ENCODE assay signal across 8 mouse cellular contexts in the genomic region with DNA sequence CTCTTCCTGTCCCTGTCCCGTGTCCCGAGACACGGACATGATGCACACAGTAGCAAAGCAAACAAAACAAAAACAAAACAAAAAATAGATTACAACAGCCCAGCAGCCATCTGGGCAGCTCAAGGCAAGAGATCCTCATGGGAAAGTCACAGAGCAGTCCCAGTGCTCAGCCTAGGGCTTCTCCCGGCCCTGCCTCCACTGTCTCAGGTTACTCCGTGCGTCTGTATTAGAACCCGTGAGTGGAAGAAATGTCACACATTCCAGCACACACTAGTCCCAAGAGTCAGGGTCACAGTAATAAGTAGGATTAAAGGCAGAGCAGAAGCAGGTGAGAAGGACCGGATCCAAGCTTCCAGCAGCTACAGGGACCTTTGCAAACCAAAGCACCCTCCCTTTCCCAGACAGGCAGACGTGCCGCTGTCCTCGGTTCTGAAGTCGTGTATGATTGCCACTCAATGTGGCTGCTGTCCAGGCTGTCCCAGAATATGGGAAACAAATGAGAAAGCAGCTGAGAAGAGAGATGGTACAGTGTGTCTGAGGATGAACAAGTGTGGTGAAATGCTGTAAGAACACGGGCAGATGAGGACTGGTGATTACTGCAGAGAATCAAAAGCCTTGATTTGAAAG.
DNase-seq lines count a peak whose midpoint lies in the region; ATAC-seq lines count a peak whose summit lies in the region.

No protein-coding gene starts in this region.

- no peaks in the 10 kb centered on the region for H3K27me3 ChIP-seq in liver, embryonic 12.5 days (replicated peaks)
- no peaks in the 10 kb centered on the region for H3K27me3 ChIP-seq in embryonic facial prominence, embryonic 14.5 days (replicated peaks; ENCODE audit: control insufficient read depth, insufficient read depth, low read length)
- no peaks in the 10 kb centered on the region for H3K27me3 ChIP-seq in lung, embryonic 16.5 days (ENCODE audit: control insufficient read depth, insufficient read depth, low read depth, low read length)

- H3K9ac ChIP-seq in liver, embryonic 12.5 days, result no peak overlapping the region
- no peak overlapping the region for H3K9ac ChIP-seq in embryonic facial prominence, embryonic 14.5 days (ENCODE audit: low read depth, low read length)
- H3K9ac ChIP-seq in lung, embryonic 16.5 days (ENCODE audit: low read length), result no peak overlapping the region

- no peaks in the 10 kb centered on the region for H3K36me3 ChIP-seq in liver, embryonic 12.5 days
- H3K36me3 ChIP-seq in embryonic facial prominence, embryonic 14.5 days (ENCODE audit: control insufficient read depth, insufficient read depth, low read length), result no peaks in the 10 kb centered on the region
- H3K36me3 ChIP-seq in lung, embryonic 16.5 days (ENCODE audit: control insufficient read depth, insufficient read depth, low read length), result no peaks in the 10 kb centered on the region

- H3K27ac ChIP-seq in liver, embryonic 12.5 days, result no peak overlapping the region
- no peak overlapping the region for H3K27ac ChIP-seq in embryonic facial prominence, embryonic 14.5 days (replicated peaks; ENCODE audit: low read depth, low read length)
- no peak overlapping the region for H3K27ac ChIP-seq in lung, embryonic 16.5 days (ENCODE audit: low read length)

- 39% methylated on average over 13 of the region's 13 CpGs for WGBS in liver, embryonic 12.5 days (ENCODE audit: insufficient replicate concordance)
- WGBS in embryonic facial prominence, embryonic 14.5 days, result 32% methylated on average over 13 of the region's 13 CpGs
- WGBS in lung, embryonic 16.5 days, result 35% methylated on average over 13 of the region's 13 CpGs

- H3K9me3 ChIP-seq in liver, embryonic 12.5 days (replicated peaks), result no peaks in the 10 kb centered on the region
- H3K9me3 ChIP-seq in embryonic facial prominence, embryonic 14.5 days (ENCODE audit: control insufficient read depth, low read length), result no peaks in the 10 kb centered on the region
- H3K9me3 ChIP-seq in lung, embryonic 16.5 days (ENCODE audit: control insufficient read depth, low read length), result no peaks in the 10 kb centered on the region

- ATAC-seq in liver, embryonic 12.5 days, result no peak
- 0 out of 2 replicates have a peak, but pooled peaks have one; percentile 47 for ATAC-seq in embryonic facial prominence, embryonic 14.5 days (ENCODE audit: low read depth)
- ATAC-seq in lung, embryonic 16.5 days (ENCODE audit: low read depth), result peak; percentile 60
- ATAC-seq in megakaryocyte, adult 5-6 weeks (ENCODE audit: poor library complexity, severe bottlenecking), result no peak

- H3K4me3 ChIP-seq in liver, embryonic 12.5 days, result no peak overlapping the region
- H3K4me3 ChIP-seq in embryonic facial prominence, embryonic 14.5 days (ENCODE audit: low read depth, low read length), result no peak overlapping the region
- H3K4me3 ChIP-seq in lung, embryonic 16.5 days (ENCODE audit: low read length), result no peak overlapping the region

- H3K4me1 ChIP-seq in liver, embryonic 12.5 days, result no peaks in the 10 kb centered on the region
- no peaks in the 10 kb centered on the region for H3K4me1 ChIP-seq in embryonic facial prominence, embryonic 14.5 days (ENCODE audit: control insufficient read depth, insufficient read depth, low read length)
- H3K4me1 ChIP-seq in lung, embryonic 16.5 days (replicated peaks; ENCODE audit: control insufficient read depth, insufficient read depth, low read length), result no peaks in the 10 kb centered on the region; the same call in 1 of the 2 replicates

- DNase-seq in liver, result peak; percentile 49
- peak; percentile 25 to 73 for DNase-seq in adrenal gland, adult (ENCODE audit: inconsistent age in 2 of 2, low spot score in 1 of 2)
- peak; percentile 87 for DNase-seq in embryonic facial prominence, embryonic 14.5 days (ENCODE audit: low spot score)
- no peak for DNase-seq in B cell, adult 2 months
- no peak for DNase-seq in left cerebral cortex, adult 8-10 months (ENCODE audit: low spot score in 2 of 2)

- no peak overlapping the region for H3K4me2 ChIP-seq in liver, embryonic 12.5 days
- H3K4me2 ChIP-seq in embryonic facial prominence, embryonic 14.5 days (ENCODE audit: low read depth, low read length), result no peak overlapping the region
- no peak overlapping the region for H3K4me2 ChIP-seq in lung, embryonic 16.5 days (ENCODE audit: low read depth, low read length)

Comparison
In these comparisons a context has a peak if more than half of its experiments do, and no peak if none do; other contexts are left out.
1. DNase-seq: peak in liver (single experiment), adrenal gland, adult (2 of 2) and embryonic facial prominence, embryonic 14.5 days (single experiment); none in B cell, adult 2 months (0 of 2) and left cerebral cortex, adult 8-10 months (0 of 2).
2. ATAC-seq: peak in embryonic facial prominence, embryonic 14.5 days (single experiment) and lung, embryonic 16.5 days (single experiment); none in liver, embryonic 12.5 days (single experiment) and megakaryocyte, adult 5-6 weeks (single experiment).